ENCODE assay signal across 9 mouse cellular contexts in the genomic region with DNA sequence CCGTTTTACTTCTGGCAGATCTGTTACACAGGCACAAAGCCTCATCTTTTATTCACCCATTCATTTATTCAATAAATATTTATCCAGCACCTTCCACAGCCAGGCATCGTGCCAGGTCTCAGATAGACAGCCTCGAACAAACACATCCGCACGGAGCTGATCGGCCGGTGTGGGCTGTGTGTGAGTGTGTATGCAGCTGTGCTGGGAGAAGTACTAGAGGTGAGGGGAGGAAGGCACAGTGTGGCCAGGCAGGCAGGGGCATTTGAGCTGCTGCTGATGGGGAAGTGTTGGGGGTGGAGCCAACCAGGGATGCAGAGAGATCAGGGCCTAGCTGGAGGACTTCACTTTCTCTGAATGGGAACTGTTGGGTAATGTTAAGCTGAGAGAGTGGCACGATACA. TPM values are rescaled to one million over a fixed set of nuclear protein-coding genes. Genes with fewer than 3 reads are reported as not detected.
DNase-seq lines count a peak whose midpoint lies in the region; ATAC-seq and TF ChIP-seq lines count a peak whose summit lies in the region.
"Had no signal": no experiment of that assay in that cellular context is flagged by ENCODE, and none has a peak within 500 bp of the region (broad histone marks: within the 10 kb centered on the region; RNA-seq: fewer than 3 reads in every experiment).

No protein-coding gene starts in this region.

- peaks cover 3% of the 10 kb centered on the region; the same call in 1 of the 2 replicates for H3K4me1 ChIP-seq in stomach, postnatal 0 days (replicated peaks; ENCODE audit: control insufficient read depth, insufficient read depth)

- no peaks in the 10 kb centered on the region for H3K36me3 ChIP-seq in stomach, postnatal 0 days (ENCODE audit: control insufficient read depth, insufficient read depth, low read length)

- WGBS in stomach, postnatal 0 days, result 16% methylated on average over 8 of the region's 8 CpGs

- no peaks in the 10 kb centered on the region for H3K27me3 ChIP-seq in stomach, postnatal 0 days (ENCODE audit: control insufficient read depth, insufficient read depth, low read length)

- H3K4me3 ChIP-seq in stomach, postnatal 0 days (ENCODE audit: low read depth, low read length), result no peak overlapping the region

- intact Hi-C loops in heart, postnatal 25 days (cut with DNase I), result loop anchor here (5.0 kb wide), 1 partner anchor 50 kb away; a partner anchor contains a TSS

- 0 out of 2 replicates have a peak, but pooled peaks have one; percentile 4 for TF ChIP-seq CTCF in stomach, postnatal 0 days (IDR thresholded peaks at IDR 0.05; ENCODE audit: low read depth)

- no peak overlapping the region for H3K27ac ChIP-seq in stomach, postnatal 0 days (replicated peaks)

- ATAC-seq in stomach, postnatal 0 days (ENCODE audit: low FRiP score, low TSS enrichment), result peak; percentile 90

- H3K4me2 ChIP-seq in stomach, postnatal 0 days (replicated peaks; ENCODE audit: low read depth), result no peak overlapping the region

- no peak overlapping the region for H3K9ac ChIP-seq in stomach, postnatal 0 days (ENCODE audit: low read length)

- H3K9me3 ChIP-seq in stomach, postnatal 0 days (ENCODE audit: control insufficient read depth, low read length), result no peaks in the 10 kb centered on the region

- TF ChIP-seq EP300 in stomach, postnatal 0 days (optimal IDR thresholded peaks at IDR 0.05), result no peak

- DNase-seq in heart, adult 11 months, result peak; percentile 90
- DNase-seq in heart, postnatal 25 days (ENCODE audit: low spot score), result no peak
- peak; percentile 32 for DNase-seq in right cerebral cortex, postnatal 4 days
- DNase-seq in right cerebral cortex, adult 18-20 months, result no peak
- DNase-seq in lung, postnatal 14 days, result peak; percentile 68
- DNase-seq in stomach, postnatal 0 days (ENCODE audit: low spot score), result peak; percentile 88
- no peak for DNase-seq in B cell, adult 2 months
- DNase-seq in cerebellum, postnatal 10 days, result no peak
- DNase-seq: thymus, postnatal 36 days had no signal

RNA-seq across cellular contexts. Expression of a gene that starts 51.4 kb away (rescaled TPM):
- total RNA-seq in heart, postnatal 25 days (2021), result 10 to 100 TPM; 13.5 to 13.9 TPM
- polyA plus RNA-seq in stomach, postnatal 0 days (2015; fragmentation: Nextera tagmentation; extraction: Ambion mirVana), result 5.6 and 5.9 TPM in 2 replicates

Comparison
In these comparisons a context has a peak if more than half of its experiments do, and no peak if none do; other contexts are left out.
1. DNase-seq: peak in heart, adult 11 months (single experiment), right cerebral cortex, postnatal 4 days (single experiment), lung, postnatal 14 days (single experiment) and stomach, postnatal 0 days (single experiment); none in heart, postnatal 25 days (single experiment), right cerebral cortex, adult 18-20 months (single experiment), B cell, adult 2 months (0 of 2) and cerebellum, postnatal 10 days (0 of 2).